Comparison of ENCODE assay signal across 22 mouse cellular contexts in the genomic region with DNA sequence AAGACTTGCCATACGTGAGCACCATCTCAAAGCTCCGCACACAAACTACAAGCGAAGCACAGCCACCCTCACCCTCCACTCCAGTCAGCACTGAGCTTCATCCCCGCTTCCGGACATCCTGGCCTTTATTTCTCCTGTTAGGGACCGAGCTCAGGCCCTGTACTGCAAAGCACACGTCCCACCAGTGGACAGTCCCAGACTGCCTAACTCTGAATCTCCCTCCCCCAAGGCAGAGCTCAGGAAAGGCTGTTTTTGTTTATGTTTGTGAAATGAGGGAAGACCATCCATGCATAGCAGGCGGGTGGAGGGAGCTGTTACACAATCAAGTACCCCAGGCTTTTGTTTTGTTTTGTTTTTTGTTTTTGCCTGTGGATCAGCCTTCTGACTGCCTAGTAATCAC. TPM values are rescaled to one million over a fixed set of nuclear protein-coding genes. Genes with fewer than 3 reads are reported as not detected.
DNase-seq lines count a peak whose midpoint lies in the region; ATAC-seq lines count a peak whose summit lies in the region.
"Had no signal": no experiment of that assay in that cellular context is flagged by ENCODE, and none has a peak within 500 bp of the region (broad histone marks: within the 10 kb centered on the region; RNA-seq: fewer than 3 reads in every experiment).

No protein-coding gene starts in this region.

- DNase-seq in heart, embryonic 10.5 days (ENCODE audit: low spot score), result no peak
- no peak for DNase-seq in lung, postnatal 4 days
- DNase-seq in limb, embryonic 10.5 days (ENCODE audit: low spot score), result no peak
- DNase-seq in midbrain, embryonic 11.5 days (ENCODE audit: low spot score, missing footprints), result no peak
- DNase-seq: adrenal gland, adult 8-10 months; cerebellum, adult 18-20 months; cerebellum, postnatal 14 days; gastrocnemius, postnatal 10 days; heart, postnatal 14 days; kidney, postnatal 25 days; right cerebral cortex, adult 18-20 months had no signal

- no peak overlapping the region for H3K4me2 ChIP-seq in heart, embryonic 16.5 days (ENCODE audit: low read depth, low read length)
- H3K4me2 ChIP-seq in lung, embryonic 15.5 days, result no peak overlapping the region
- H3K4me2 ChIP-seq in embryonic facial prominence, embryonic 15.5 days (replicated peaks), result no peak overlapping the region
- no peak overlapping the region for H3K4me2 ChIP-seq in midbrain, embryonic 11.5 days
- H3K4me2 ChIP-seq: embryonic facial prominence, embryonic 12.5 days; hindbrain, embryonic 12.5 days; neural tube, embryonic 15.5 days; stomach, embryonic 15.5 days had no signal

- peaks cover 48% of the 10 kb centered on the region for H3K4me1 ChIP-seq in heart, embryonic 16.5 days (ENCODE audit: control insufficient read depth, insufficient read depth, low read length)
- H3K4me1 ChIP-seq in heart, embryonic 10.5 days, result peaks cover 60% of the 10 kb centered on the region
- H3K4me1 ChIP-seq in lung, embryonic 15.5 days, result peaks cover 19% of the 10 kb centered on the region
- peaks cover 69% of the 10 kb centered on the region for H3K4me1 ChIP-seq in embryonic facial prominence, embryonic 15.5 days
- H3K4me1 ChIP-seq in limb, embryonic 10.5 days, result peaks cover 57% of the 10 kb centered on the region
- H3K4me1 ChIP-seq in midbrain, embryonic 11.5 days (ENCODE audit: control insufficient read depth, insufficient read depth, low read length), result no peaks in the 10 kb centered on the region; the same call in 1 of the 2 replicates

- no peaks in the 10 kb centered on the region for H3K36me3 ChIP-seq in heart, embryonic 16.5 days (ENCODE audit: control insufficient read depth, insufficient read depth)
- no peaks in the 10 kb centered on the region for H3K36me3 ChIP-seq in heart, embryonic 10.5 days
- H3K36me3 ChIP-seq in lung, embryonic 15.5 days, result no peaks in the 10 kb centered on the region
- H3K36me3 ChIP-seq in embryonic facial prominence, embryonic 15.5 days, result no peaks in the 10 kb centered on the region
- no peaks in the 10 kb centered on the region for H3K36me3 ChIP-seq in limb, embryonic 10.5 days
- H3K36me3 ChIP-seq in midbrain, embryonic 11.5 days (ENCODE audit: control insufficient read depth, insufficient read depth, low read length), result no peaks in the 10 kb centered on the region
- H3K36me3 ChIP-seq: embryonic facial prominence, embryonic 12.5 days; hindbrain, embryonic 12.5 days; midbrain, embryonic 10.5 days; neural tube, embryonic 15.5 days; stomach, embryonic 15.5 days had no signal

- H3K27ac ChIP-seq in heart, embryonic 16.5 days (ENCODE audit: low read length), result peak overlapping the region; percentile 59; the same call in 1 of the 2 replicates
- H3K27ac ChIP-seq in heart, embryonic 10.5 days, result no peak overlapping the region
- no peak overlapping the region for H3K27ac ChIP-seq in lung, embryonic 15.5 days
- peak overlapping the region; percentile 48 for H3K27ac ChIP-seq in embryonic facial prominence, embryonic 15.5 days (replicated peaks)
- peak overlapping the region; percentile 40; the same call in 1 of the 2 replicates for H3K27ac ChIP-seq in limb, embryonic 10.5 days
- H3K27ac ChIP-seq in midbrain, embryonic 11.5 days (ENCODE audit: low read depth, low read length), result no peak overlapping the region
- H3K27ac ChIP-seq: embryonic facial prominence, embryonic 12.5 days; hindbrain, embryonic 12.5 days; layer of hippocampus, adult 2 months; midbrain, embryonic 10.5 days; neural tube, embryonic 15.5 days had no signal

- H3K27me3 ChIP-seq in heart, embryonic 16.5 days (ENCODE audit: control insufficient read depth, insufficient read depth, low read length), result no peaks in the 10 kb centered on the region
- no peaks in the 10 kb centered on the region for H3K27me3 ChIP-seq in heart, embryonic 10.5 days (ENCODE audit: insufficient read depth, poor library complexity, severe bottlenecking)
- no peaks in the 10 kb centered on the region for H3K27me3 ChIP-seq in lung, embryonic 15.5 days
- no peaks in the 10 kb centered on the region for H3K27me3 ChIP-seq in embryonic facial prominence, embryonic 15.5 days
- H3K27me3 ChIP-seq in limb, embryonic 10.5 days (ENCODE audit: low read depth, poor library complexity, severe bottlenecking), result no peaks in the 10 kb centered on the region
- no peaks in the 10 kb centered on the region for H3K27me3 ChIP-seq in midbrain, embryonic 11.5 days (ENCODE audit: control insufficient read depth, insufficient read depth, low read length)
- H3K27me3 ChIP-seq: embryonic facial prominence, embryonic 12.5 days; hindbrain, embryonic 12.5 days; neural tube, embryonic 15.5 days; stomach, embryonic 15.5 days had no signal

- H3K9me3 ChIP-seq in heart, embryonic 16.5 days (replicated peaks; ENCODE audit: control insufficient read depth, low read length), result no peaks in the 10 kb centered on the region
- H3K9me3 ChIP-seq in heart, embryonic 10.5 days, result no peaks in the 10 kb centered on the region
- H3K9me3 ChIP-seq in lung, embryonic 15.5 days, result no peaks in the 10 kb centered on the region
- no peaks in the 10 kb centered on the region for H3K9me3 ChIP-seq in embryonic facial prominence, embryonic 15.5 days (replicated peaks)
- H3K9me3 ChIP-seq in limb, embryonic 10.5 days (replicated peaks), result no peaks in the 10 kb centered on the region
- H3K9me3 ChIP-seq in midbrain, embryonic 11.5 days (ENCODE audit: control insufficient read depth, low read length), result no peaks in the 10 kb centered on the region
- H3K9me3 ChIP-seq: embryonic facial prominence, embryonic 12.5 days; hindbrain, embryonic 12.5 days; midbrain, embryonic 10.5 days; neural tube, embryonic 15.5 days; stomach, embryonic 15.5 days had no signal

- peak overlapping the region; percentile 26; the same call in 1 of the 2 replicates for H3K9ac ChIP-seq in heart, embryonic 16.5 days (ENCODE audit: low read length)
- no peak overlapping the region for H3K9ac ChIP-seq in lung, embryonic 15.5 days
- H3K9ac ChIP-seq in embryonic facial prominence, embryonic 15.5 days, result no peak overlapping the region
- no peak overlapping the region for H3K9ac ChIP-seq in midbrain, embryonic 11.5 days (ENCODE audit: low read length)
- H3K9ac ChIP-seq: embryonic facial prominence, embryonic 12.5 days; hindbrain, embryonic 12.5 days; neural tube, embryonic 15.5 days; stomach, embryonic 15.5 days had no signal

- 79% methylated on average over 8 of the region's 8 CpGs for WGBS in heart, embryonic 16.5 days
- WGBS in heart, embryonic 10.5 days, result 78% methylated on average over 8 of the region's 8 CpGs
- 70% methylated on average over 8 of the region's 8 CpGs for WGBS in lung, embryonic 15.5 days
- 72% methylated on average over 8 of the region's 8 CpGs for WGBS in embryonic facial prominence, embryonic 15.5 days
- 79% methylated on average over 8 of the region's 8 CpGs for WGBS in limb, embryonic 10.5 days
- 79% methylated on average over 8 of the region's 8 CpGs for WGBS in midbrain, embryonic 11.5 days

- no peak for ATAC-seq in heart, embryonic 16.5 days (replicated peaks; ENCODE audit: extremely low read depth, insufficient read depth, low FRiP score)
- ATAC-seq in lung, embryonic 15.5 days (ENCODE audit: borderline replicate concordance, extremely low read depth, low FRiP score, low TSS enrichment), result 0 out of 2 replicates have a peak, but pooled peaks have one; percentile 42
- 0 out of 2 replicates have a peak, but pooled peaks have one; percentile 23 for ATAC-seq in embryonic facial prominence, embryonic 15.5 days (ENCODE audit: insufficient number of reproducible peaks, low FRiP score, low TSS enrichment, low read depth)
- ATAC-seq in midbrain, embryonic 11.5 days (ENCODE audit: low FRiP score), result no peak
- ATAC-seq: forebrain, embryonic 14.5 days; intestine, postnatal 0 days had no signal

- H3K4me3 ChIP-seq in heart, embryonic 16.5 days (ENCODE audit: low read length), result no peak overlapping the region
- no peak overlapping the region for H3K4me3 ChIP-seq in heart, embryonic 10.5 days
- H3K4me3 ChIP-seq in lung, embryonic 15.5 days, result no peak overlapping the region
- H3K4me3 ChIP-seq in embryonic facial prominence, embryonic 15.5 days (replicated peaks), result no peak overlapping the region
- H3K4me3 ChIP-seq in limb, embryonic 10.5 days, result no peak overlapping the region
- H3K4me3 ChIP-seq in midbrain, embryonic 11.5 days (ENCODE audit: low read depth, low read length), result no peak overlapping the region
- H3K4me3 ChIP-seq: embryonic facial prominence, embryonic 12.5 days; hindbrain, embryonic 12.5 days; layer of hippocampus, adult 2 months; midbrain, embryonic 10.5 days; neural tube, embryonic 15.5 days; stomach, embryonic 15.5 days had no signal

RNA-seq across cellular contexts. Expression of gene Kremen1, which starts 8.6 kb away (rescaled TPM):
- polyA plus RNA-seq in heart, embryonic 16.5 days (2015; fragmentation: Nextera tagmentation; extraction: Ambion mirVana), result 28.1 and 34.0 TPM in 2 replicates
- 18.3 and 34.4 TPM in 2 replicates for polyA plus RNA-seq in heart, embryonic 10.5 days (2016; fragmentation: Nextera tagmentation; extraction: Ambion mirVana)
- 18.1 and 18.4 TPM in 2 replicates for polyA plus RNA-seq in lung, embryonic 15.5 days (2015; fragmentation: Nextera tagmentation; extraction: Ambion mirVana)
- 39.5 and 40.5 TPM in 2 replicates for polyA plus RNA-seq in embryonic facial prominence, embryonic 15.5 days (2015; fragmentation: Nextera tagmentation; extraction: Ambion mirVana)
- 16.8 and 17.8 TPM in 2 replicates for polyA plus RNA-seq in limb, embryonic 10.5 days (2016; fragmentation: Nextera tagmentation; extraction: Ambion mirVana)
- polyA plus RNA-seq in midbrain, embryonic 11.5 days (2014; fragmentation: Nextera tagmentation; extraction: Ambion mirVana), result 4.9 and 6.9 TPM in 2 replicates

Comparison
In these comparisons a context has a peak if more than half of its experiments do, and no peak if none do; other contexts are left out.
1. H3K27ac ChIP-seq: peak in heart, embryonic 16.5 days (single experiment), embryonic facial prominence, embryonic 15.5 days (single experiment) and limb, embryonic 10.5 days (single experiment); none in heart, embryonic 10.5 days (single experiment), lung, embryonic 15.5 days (single experiment) and midbrain, embryonic 11.5 days (single experiment).
2. ATAC-seq: peak in lung, embryonic 15.5 days (single experiment) and embryonic facial prominence, embryonic 15.5 days (single experiment); none in heart, embryonic 16.5 days (single experiment) and midbrain, embryonic 11.5 days (single experiment).